Mouse (Mus musculus) forebrain, embryonic 11.5 days (tissue): ENCODE data around the gene Jpt1. TPM values are rescaled to one million over a fixed set of nuclear protein-coding genes. Genes with fewer than 3 reads are reported as not detected.
"Not testable (repeated sequence)": the region's sequence is repeated elsewhere in the genome, so short reads cannot be mapped to it uniquely, and the experiment has no call there.

Source experiments
- ATAC-seq: fragments of 200-750 bp; cut with Nextera tagmentation; replicated peaks from 2 replicates; pipeline ENCODE4 v1.8.0; 2017; ENCODE audit warnings: moderate TSS enrichment; ENCODE audit not compliant: low FRiP score
- DNase-seq: peaks from one replicate; pipeline ENCODE4 v3.0.0-alpha.2; 2017; ENCODE audit warnings: low spot score
- H3K27ac ChIP-seq: fragments of 300-500 bp; sonication (generic); 2 replicates; pipeline ENCODE4 v1.5.1; 2014; ENCODE audit warnings: low read depth, low read length
- H3K27me3 ChIP-seq: fragments of 300-500 bp; sonication (generic); 2 replicates; pipeline ENCODE4 v1.6.1; 2014; ENCODE audit warnings: mild to moderate bottlenecking, low read length, mixed read lengths; ENCODE audit not compliant: control insufficient read depth, insufficient read depth
- H3K36me3 ChIP-seq: fragments of 300-500 bp; sonication (generic); 2 replicates; pipeline ENCODE4 v1.6.1; 2014; ENCODE audit warnings: mild to moderate bottlenecking, low read length, moderate library complexity, mixed read lengths; ENCODE audit not compliant: control insufficient read depth, insufficient read depth
- H3K4me1 ChIP-seq: fragments of 300-500 bp; sonication (generic); replicated peaks from 2 replicates; pipeline ENCODE4 v1.6.1; 2014; ENCODE audit warnings: low read length, mixed read lengths; ENCODE audit not compliant: control insufficient read depth, insufficient read depth
- H3K4me2 ChIP-seq: fragments of 300-500 bp; sonication (generic); 2 replicates; pipeline ENCODE4 v1.6.1; 2014; ENCODE audit warnings: low read depth, mild to moderate bottlenecking, low read length, moderate library complexity, mixed read lengths; ENCODE audit not compliant: severe bottlenecking
- H3K4me3 ChIP-seq: fragments of 300-500 bp; sonication (generic); 2 replicates; pipeline ENCODE4 v1.5.1; 2014; ENCODE audit warnings: low read depth, low read length
- H3K9ac ChIP-seq: fragments of 300-500 bp; sonication (generic); 2 replicates; pipeline ENCODE4 v1.6.1; 2014; ENCODE audit warnings: low read length
- H3K9me3 ChIP-seq: fragments of 300-500 bp; sonication (generic); 2 replicates; pipeline ENCODE4 v1.6.1; 2016; ENCODE audit warnings: low read length, mixed read lengths; ENCODE audit not compliant: control insufficient read depth
- WGBS: fragments of 180-500 bp; shearing (Covaris S2); extraction: QIAGEN DNeasy Blood & Tissue Kit; methylation state at CpG from one replicate; pipeline ENCODE4 v1.1.7; 2014; 5-methylcytosine and 5-hydroxymethylcytosine counted together
- polyA plus RNA-seq: library from polyadenylated mRNA; unstranded; fragments of >200 nt; fragmentation: Nextera tagmentation; extraction: Ambion mirVana; gene quantifications from 2 replicates; pipeline ENCODE4 v1.2.1, GENCODE M21; 2014

The Jpt1 gene
- polyA plus RNA-seq, 1 experiment from 2014 or later, result 961 TPM

DNA sequence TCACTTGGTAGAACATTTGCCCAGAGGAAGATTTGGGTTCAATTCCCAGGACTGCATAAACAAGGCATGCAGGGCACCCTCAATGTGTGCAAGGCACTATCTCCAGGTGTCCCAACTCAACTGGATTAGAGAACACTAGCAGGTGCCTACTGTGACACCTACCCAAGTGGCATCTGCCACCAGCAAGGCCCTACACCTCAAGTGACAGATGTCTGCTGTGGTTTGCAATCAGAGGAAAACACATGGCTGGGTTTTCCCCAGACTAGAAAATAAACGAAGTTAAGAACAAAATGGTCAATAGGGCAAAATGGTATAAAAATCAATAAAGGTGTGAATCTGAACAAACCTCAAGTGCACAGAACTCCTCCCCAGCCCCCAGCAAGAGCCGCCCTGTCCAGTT, 6.1 kb downstream of the Jpt1 start:
- Histone ChIP-seq H3K9me3 (no peaks in the 10 kb centered on the region), H3K9ac (no peak overlapping the region), H3K4me2 (no peak overlapping the region), H3K4me3 (no peak overlapping the region), H3K36me3 (no peaks in the 10 kb centered on the region; the same call in 1 of the 2 replicates), H3K27me3 (no peaks in the 10 kb centered on the region), H3K27ac (no peak overlapping the region), H3K4me1 (peaks cover 26% of the 10 kb centered on the region)
- 87% methylated on average over 2 of the region's 2 CpGs for WGBS
- ATAC-seq (no peak), DNase-seq (no peak)

- Histone ChIP-seq H3K27me3 (no peaks in the 10 kb centered on the region), H3K9me3 (no peaks in the 10 kb centered on the region), H3K36me3 (peaks cover 6% of the 10 kb centered on the region), H3K4me1 (peaks cover 21% of the 10 kb centered on the region), H3K27ac (no peak overlapping the region), H3K4me3 (no peak overlapping the region), H3K4me2 (no peak overlapping the region), H3K9ac (no peak overlapping the region)
- ATAC-seq (no peak), DNase-seq (no peak)
- 83% methylated on average over 3 of the region's 3 CpGs for WGBS
Observed at GRCm38 (mm10) chr11:115506586-115506985, 7.6 kb downstream of the Jpt1 start.

GRCm38 (mm10) chr11:115502636-115503035, 11.6 kb downstream of the Jpt1 start:
- no peak overlapping the region for H3K4me3 ChIP-seq
- H3K4me2 ChIP-seq, result no peak overlapping the region
- H3K9ac ChIP-seq, result no peak overlapping the region
- DNase-seq, result peak; percentile 24
- no peak for ATAC-seq
- H3K4me1 ChIP-seq, result 0 out of 2 replicates have a peak, but pooled peaks cover 2% of the 10 kb centered on the region
- H3K9me3 ChIP-seq, result no peaks in the 10 kb centered on the region
- 97% methylated on average over 6 of the region's 6 CpGs for WGBS
- no peaks in the 10 kb centered on the region for H3K27me3 ChIP-seq
- H3K27ac ChIP-seq, result no peak overlapping the region
- H3K36me3 ChIP-seq, result peaks cover 21% of the 10 kb centered on the region

GRCm38 (mm10) chr11:115496559-115496958, 17.6 kb downstream of the Jpt1 start:
- not testable (repeated sequence) for H3K27me3 ChIP-seq, H3K4me2 ChIP-seq, H3K9me3 ChIP-seq, H3K4me3 ChIP-seq, DNase-seq, ATAC-seq, H3K4me1 ChIP-seq, H3K27ac ChIP-seq, H3K9ac ChIP-seq
- 86% methylated on average over 9 of the region's 9 CpGs for WGBS
- peaks cover 19% of the 10 kb centered on the region for H3K36me3 ChIP-seq

- peaks cover 3% of the 10 kb centered on the region; the same call in 1 of the 2 replicates for H3K4me1 ChIP-seq
- H3K36me3 ChIP-seq, result peaks cover 2% of the 10 kb centered on the region; the same call in 1 of the 2 replicates
- peak overlapping the region; percentile 87; the same call in 1 of the 2 replicates for H3K4me2 ChIP-seq
- peak overlapping the region; percentile 68 for H3K4me3 ChIP-seq
- peak overlapping the region; percentile 83 for H3K9ac ChIP-seq
- 38% methylated on average over 6 of the region's 6 CpGs for WGBS
- H3K27ac ChIP-seq, result no peak overlapping the region
- no peaks in the 10 kb centered on the region for H3K27me3 ChIP-seq
- no peaks in the 10 kb centered on the region for H3K9me3 ChIP-seq
- ATAC-seq, result no peak
- DNase-seq, result no peak
Observed at GRCm38 (mm10) chr11:115492387-115492786, 21.8 kb downstream of the Jpt1 start.

DNA sequence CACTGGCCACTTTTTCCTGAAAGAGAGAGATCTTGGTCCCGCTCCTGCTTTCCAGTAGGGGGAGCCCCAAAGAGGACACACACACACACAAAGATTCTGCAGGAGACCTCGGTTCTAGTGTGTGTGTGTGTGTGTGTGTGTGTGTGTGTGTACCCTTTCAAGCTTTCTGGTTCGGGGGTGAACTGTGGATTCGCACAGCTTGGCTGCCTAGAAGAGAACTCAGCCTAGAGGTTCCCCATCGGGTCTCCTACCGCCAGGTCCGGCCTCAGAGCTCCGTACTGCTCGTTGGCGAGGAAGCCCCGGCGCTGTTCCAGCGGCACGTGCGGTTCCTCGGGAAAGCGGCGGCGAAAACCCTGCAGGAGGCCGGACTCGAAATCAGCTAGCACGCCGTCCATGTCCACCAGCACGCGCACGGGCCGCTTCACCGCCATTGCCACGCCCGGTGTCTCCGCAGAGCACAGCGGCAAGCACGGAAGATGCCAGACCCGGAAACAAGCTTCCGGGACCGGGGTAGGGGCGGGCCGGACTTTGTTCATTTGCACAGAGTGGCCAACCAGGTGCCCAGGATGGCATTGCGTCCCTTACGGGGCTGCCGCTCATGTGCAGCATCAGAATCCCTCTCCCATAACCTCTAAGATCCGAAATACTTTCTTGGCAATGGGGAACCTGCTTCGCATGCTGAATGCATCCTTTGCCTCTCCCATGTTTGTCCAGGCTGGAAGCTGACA, 22.7 kb downstream of the Jpt1 start, which contains the start of gene Nt5c:
Gene Nt5c, minus strand, starts transcription at position 507 of the 728 bp plus-strand sequence.
- Histone ChIP-seq H3K4me1 (peaks cover 3% of the 10 kb centered on the region; the same call in 1 of the 2 replicates), H3K4me2 (peak within 1 kb of the TSS; percentile 87), H3K9me3 (no peaks in the 10 kb centered on the region), H3K27ac (peak within 1 kb of the TSS; percentile 57; the same call in 1 of the 2 replicates), H3K4me3 (peak within 1 kb of the TSS; percentile 68), H3K27me3 (no peaks in the 10 kb centered on the region), H3K9ac (peak within 1 kb of the TSS; percentile 83), H3K36me3 (no peaks in the 10 kb centered on the region)
- DNase-seq (peak; percentile 88), ATAC-seq (peak; percentile 85)
- WGBS, result 0% methylated on average over 43 of the region's 43 CpGs

DNA sequence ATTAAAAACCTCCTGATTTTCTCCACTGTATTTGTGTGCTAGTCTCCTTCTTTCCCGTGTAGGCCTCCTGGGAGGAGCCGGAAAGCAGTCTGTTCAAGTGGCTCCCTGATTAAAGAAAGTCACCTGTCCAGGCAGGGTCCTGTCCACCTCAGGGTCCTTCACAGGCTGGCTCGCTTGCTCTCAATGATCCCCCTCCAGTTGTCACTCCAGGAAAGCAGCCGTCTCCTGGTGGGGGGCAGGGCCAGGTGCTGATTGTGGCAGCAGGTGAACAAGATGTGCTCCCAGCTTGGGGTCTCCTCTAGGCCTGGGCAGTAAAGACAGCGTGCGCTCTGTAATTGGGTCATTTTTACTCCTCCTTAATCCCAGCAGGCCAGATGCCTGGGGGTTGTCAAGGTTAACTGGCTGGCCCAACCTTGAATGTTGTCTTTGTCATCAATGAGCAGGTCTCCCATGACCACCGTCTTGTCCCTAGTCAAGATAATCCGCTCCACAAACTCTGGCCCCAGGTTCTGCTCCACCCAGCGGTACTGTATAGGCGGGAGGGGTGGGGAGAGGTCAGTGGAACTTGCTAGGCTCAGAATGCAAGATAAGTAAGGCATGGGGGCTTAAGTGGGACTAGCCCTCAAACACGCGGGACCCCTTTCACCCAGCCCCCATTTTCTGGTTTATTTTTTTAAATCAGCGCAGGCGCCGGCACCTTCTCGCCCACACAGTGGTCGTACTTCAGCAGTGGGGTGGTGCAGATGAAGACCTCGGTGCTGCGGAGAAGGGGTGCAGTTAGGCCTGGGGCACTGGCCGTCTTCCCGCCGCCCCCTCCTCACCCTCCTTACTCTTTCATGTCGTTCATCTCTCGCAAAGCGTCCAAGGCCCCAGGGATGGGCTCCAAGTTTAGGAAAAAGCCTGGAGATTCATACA, 23.5 kb downstream of the Jpt1 start:
- H3K9ac ChIP-seq, result peak overlapping the region; percentile 83
- H3K27me3 ChIP-seq, result no peaks in the 10 kb centered on the region
- DNase-seq (no peak), ATAC-seq (peak; percentile 68)
- no peaks in the 10 kb centered on the region for H3K36me3 ChIP-seq
- H3K4me1 ChIP-seq, result peaks cover 3% of the 10 kb centered on the region; the same call in 1 of the 2 replicates
- 25% methylated on average over 25 of the region's 25 CpGs for WGBS
- peak overlapping the region; percentile 87 for H3K4me2 ChIP-seq
- H3K9me3 ChIP-seq, result no peaks in the 10 kb centered on the region
- H3K27ac ChIP-seq, result peak overlapping the region; percentile 57; the same call in 1 of the 2 replicates
- H3K4me3 ChIP-seq, result peak overlapping the region; percentile 68

DNA sequence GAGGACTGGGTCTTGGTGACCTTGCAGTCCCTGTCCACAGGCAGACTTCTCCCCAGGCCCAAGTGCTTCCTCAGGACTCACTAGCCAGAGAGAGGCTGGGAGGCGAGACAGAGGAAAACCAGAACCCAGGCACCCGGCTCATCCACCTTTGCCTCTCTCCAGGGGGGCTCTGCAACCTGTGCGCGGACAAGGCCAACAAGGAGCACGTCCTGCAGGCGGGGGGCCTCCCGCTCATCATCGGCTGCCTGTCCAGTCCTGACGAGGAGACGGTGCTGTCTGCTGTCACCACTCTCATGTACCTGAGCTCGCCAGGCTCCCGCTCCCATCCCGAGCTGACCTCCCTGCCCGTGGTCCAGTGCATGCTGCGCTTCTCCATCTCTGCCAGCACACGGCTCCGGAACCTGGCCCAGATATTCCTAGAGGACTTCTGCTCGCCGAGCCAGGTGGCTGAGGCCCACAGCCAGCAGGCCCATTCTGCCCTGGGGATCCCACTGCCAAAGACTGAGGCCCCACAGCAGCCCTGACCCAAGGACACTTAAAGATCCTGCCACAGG, 25.6 kb downstream of the Jpt1 start:
- H3K9me3 ChIP-seq, result no peaks in the 10 kb centered on the region
- H3K4me3 ChIP-seq, result no peak overlapping the region
- ATAC-seq (no peak), DNase-seq (no peak)
- H3K9ac ChIP-seq, result no peak overlapping the region
- H3K4me2 ChIP-seq, result no peak overlapping the region
- no peaks in the 10 kb centered on the region for H3K36me3 ChIP-seq
- H3K27me3 ChIP-seq, result no peaks in the 10 kb centered on the region
- WGBS, result 85% methylated on average over 19 of the region's 19 CpGs
- H3K4me1 ChIP-seq, result peaks cover 3% of the 10 kb centered on the region; the same call in 1 of the 2 replicates
- H3K27ac ChIP-seq, result no peak overlapping the region
